Mouse (Mus musculus): Measurements from ENCODE around the gene Bloc1s1.

The Bloc1s1 gene

DNA sequence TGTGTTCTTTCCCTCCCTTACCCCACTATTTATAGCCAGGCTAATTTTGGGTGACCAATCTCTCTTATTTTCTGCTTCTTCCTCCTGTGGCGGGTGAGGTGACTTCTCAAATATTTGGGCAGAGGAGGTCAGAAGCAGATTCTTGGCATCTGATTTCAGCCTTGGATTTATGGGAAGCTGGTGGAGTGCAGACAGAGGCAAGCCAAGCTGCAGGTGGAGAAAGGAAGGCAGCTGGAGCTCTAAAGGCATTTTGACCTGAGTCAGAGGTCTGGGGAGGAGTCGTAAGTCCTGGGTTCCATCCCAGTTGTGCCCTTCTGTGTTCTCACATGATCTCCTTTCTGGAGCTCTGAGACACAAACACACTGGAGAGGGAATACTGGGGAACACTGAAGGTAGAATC, 7.6 kb upstream of the Bloc1s1 start:
- in situ Hi-C loops (cut with MboI, MseI), result no loop called here

DNA sequence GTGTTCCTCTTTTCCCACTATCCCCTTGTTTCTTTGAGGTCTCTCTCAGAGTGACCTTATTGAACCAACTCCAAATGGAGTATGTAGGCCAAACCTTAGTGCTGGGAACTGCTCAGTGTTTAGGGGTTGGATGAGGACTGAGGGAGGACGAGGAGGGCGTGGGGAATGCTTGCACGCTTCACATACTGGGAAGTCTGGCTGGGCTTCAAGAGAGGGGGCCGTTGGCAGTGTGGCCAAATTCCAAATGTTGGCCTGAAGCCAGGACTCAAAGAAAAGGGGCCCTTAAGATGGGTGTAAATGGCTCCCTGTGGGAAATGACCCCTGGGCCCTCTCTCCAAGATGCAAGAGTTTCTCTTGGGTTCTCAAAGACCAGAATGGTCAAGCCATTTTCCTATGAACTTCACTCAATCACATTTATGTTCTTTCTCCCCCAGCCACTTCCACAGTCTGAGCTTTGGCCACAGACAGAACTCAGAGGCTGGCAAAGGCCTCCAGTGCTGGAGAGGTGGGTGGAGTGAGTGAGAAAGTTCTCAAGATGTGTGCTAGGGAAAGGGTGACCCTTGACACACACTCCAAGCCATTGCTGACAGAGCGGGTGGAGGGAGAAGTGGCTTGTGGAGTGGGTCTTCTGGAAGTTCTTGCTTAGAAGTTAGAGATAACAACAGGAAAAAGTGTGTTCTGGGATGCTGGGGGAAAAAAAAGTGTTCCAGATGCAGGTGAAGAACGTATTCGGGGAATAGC, 6.0 kb upstream of the Bloc1s1 start:
- in situ Hi-C loops (cut with MboI, MseI), result no loop called here

DNA sequence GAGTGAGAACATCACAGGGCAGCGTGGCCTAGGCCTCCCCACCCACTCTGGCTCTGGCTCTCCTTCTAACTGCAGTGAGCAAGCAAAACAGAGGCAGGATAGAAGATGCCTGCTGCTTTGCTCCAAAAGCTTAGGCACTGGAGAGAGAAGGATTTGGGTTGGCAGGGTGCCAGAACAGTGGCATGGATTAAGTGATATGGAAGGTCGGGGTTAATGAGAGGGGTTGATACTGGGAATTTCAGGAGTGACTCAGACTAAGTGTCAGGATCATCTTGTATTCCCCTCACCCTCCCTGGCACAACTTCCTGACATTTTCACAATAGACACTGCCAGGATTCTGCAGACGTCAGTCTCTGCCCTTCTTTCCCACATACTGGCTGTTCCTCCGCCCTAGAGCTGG, 4.5 kb upstream of the Bloc1s1 start:
- in situ Hi-C loops (cut with MboI, MseI), result no loop called here

DNA sequence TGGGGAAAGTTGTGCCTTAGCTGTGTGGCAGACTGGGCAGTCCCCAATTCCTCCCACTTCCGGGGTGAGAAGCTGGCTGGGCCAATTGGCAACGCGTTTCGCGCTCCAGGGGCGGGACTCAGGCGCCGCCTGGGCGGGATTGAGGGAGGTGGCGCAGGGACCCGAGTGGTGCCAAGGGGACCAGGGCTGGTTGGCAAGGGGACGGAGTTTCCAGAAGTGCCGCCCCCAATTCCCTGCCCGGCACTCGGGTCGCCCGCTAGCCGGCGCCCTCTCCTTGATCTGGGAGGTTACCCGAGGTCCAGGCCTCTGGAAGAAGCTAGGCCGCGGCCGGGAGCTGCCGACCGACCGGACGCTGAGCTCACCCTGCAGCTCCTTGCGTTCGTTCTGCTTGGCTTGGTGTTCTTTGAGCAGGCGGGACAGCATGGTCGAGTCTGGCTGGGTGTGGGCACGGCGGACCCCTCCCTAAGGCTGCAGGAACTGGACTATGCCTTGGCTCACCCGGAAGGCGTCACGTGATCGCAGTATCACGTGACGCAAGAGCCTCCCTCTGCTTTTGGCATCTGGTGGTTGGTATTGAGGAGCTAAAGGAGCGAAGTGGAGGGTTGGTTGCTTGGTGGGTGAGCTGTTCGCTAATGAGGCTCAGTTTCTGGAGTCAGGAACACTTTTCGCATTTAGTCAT, 683 bp downstream of the Bloc1s1 start:
- in situ Hi-C loops (cut with MboI, MseI), result no loop called here

DNA sequence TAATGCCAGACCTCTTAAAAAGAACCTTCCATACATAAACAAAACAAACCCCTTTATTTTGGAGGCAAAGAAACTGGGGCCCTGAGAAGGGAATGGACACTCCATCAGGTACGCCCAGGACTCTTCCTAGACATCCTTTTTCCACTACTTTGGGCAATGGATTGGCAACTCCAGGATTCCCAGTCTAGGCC, 1.1 kb downstream of the Bloc1s1 start, which contains the start of gene Rdh5:
Rdh5 (minus strand) TSS at position 67 of the 191 bp plus-strand sequence.
- in situ Hi-C loops (cut with MboI, MseI), result no loop called here

DNA sequence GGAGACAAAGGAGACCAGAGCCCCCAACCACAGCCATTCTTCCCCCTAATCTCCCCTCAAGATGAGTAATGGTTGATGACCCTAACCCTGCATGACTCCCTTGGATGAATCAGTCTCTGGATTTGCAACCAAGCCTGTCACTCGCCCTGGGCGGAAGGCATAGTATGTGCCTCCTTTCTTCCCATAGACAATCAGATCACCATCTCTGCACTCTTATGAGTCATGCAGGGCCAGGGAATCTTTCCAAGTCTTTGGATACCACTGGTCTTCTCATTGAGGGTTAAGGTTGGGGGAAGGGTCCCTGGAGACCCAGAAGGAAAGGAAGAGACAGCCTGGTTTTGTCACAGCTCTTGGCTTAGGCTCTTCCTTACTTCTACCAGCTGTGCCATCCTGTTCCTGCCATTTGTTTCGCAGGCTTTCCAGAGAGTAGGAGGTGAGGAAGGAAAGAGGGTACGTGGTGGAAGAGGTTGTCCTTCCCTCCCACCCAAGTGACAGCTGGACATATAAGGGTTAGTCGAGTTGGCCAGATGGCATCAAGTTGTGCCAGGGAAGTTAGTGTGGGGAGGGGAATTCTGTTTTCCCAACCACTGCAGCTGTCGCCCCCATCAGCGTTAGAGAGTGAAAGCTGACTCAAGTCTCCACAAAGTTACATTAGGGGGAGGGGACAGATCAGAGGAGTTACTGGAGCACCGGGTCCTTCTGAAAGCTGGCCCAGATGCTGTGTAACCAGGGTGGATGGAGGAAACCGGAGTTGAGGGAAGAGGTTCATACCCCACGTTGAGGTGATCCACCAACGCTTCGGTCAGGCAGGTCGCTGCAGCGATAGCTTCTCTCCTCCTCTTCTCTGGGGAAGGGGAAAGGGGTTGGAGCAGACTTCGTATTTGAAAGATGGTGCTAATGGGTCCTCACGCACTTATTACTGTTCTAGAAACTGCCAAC, 1.7 kb downstream of the Bloc1s1 start:
- in situ Hi-C loops (cut with MboI, MseI), result no loop called here

DNA sequence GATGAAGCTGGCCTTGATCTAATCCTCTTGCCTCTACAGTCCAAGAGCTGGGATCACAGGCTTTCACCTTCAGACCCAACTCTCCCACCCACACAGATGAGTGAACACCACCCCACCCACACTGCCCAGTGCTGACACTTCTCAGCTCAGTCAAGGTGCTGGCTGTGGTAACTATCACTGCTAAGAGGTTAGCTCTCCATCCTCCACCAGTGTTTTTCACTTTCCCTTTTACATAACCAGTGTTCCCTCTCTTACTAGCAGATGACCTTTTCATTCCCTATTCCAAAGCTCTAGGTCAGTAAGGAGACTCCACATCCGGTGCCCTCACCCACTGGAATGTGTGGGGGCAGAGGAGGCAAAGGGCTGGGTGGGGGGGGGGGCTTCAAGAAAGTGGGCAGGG, 2.6 kb downstream of the Bloc1s1 start:
- in situ Hi-C loops (cut with MboI, MseI), result no loop called here

DNA sequence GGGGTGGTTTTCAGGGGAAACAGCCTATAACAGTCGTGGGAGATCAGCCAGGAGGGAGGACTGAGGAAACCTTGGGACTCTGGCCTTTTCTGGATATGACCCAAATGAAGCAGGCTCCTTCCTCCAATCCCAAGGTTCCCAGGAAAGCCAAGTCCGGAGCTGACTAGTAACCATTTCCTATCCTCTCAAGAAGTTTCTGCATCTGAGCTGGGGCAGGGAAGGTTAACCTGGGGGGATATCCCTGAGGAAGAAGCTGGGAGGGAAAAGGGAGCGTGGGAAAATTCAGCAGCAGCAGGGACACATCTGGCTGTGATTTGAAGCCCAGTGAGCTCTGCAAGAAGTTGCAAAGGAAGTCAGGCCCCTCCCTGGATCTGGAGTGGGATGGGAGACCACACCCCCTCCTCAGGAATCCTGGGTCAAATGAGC, 3.1 kb downstream of the Bloc1s1 start:
- in situ Hi-C loops (cut with MboI, MseI), result no loop called here

DNA sequence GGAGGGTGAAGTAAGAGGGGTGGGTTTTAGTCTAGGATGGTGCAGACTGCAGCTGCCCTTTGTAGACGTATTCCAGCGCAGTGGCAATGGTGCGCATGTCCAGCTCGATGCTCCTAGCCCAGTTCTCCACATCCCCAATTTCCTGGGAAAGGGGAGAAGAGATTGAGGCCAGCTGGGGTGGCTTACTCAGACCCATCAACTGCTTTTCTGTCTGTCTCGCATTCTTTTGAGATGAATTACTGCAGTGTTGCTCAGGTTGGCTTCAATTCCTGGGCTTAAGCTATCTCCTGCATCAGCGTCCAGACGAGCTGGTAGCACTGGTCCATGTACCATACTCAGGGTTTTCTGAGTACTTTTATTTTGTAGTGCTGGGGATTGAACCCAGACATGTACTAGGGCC, 3.9 kb downstream of the Bloc1s1 start:
- in situ Hi-C loops (cut with MboI, MseI), result no loop called here

DNA sequence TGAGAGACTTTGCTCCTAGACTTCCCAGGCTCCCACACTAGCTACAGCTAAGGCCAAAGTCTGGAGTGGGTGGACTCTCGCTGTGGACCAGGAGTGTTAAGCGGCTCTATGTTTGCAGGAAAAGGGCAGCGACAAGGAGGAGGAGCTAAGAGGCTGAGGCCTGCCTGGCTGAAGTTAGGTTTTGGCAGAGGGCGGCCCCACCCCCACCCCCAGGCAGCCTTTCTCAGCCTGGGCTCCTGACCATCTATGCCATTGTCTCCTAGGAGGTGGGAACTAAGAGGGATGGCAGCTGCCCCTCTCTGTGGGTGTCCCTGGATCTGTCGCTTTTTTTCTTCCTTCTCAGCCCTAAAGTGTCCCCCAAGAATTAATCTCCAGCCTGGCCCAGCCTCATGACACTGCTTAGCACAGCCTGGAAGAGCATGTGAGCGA, 4.6 kb downstream of the Bloc1s1 start:
- in situ Hi-C loops (cut with MboI, MseI), result no loop called here

DNA sequence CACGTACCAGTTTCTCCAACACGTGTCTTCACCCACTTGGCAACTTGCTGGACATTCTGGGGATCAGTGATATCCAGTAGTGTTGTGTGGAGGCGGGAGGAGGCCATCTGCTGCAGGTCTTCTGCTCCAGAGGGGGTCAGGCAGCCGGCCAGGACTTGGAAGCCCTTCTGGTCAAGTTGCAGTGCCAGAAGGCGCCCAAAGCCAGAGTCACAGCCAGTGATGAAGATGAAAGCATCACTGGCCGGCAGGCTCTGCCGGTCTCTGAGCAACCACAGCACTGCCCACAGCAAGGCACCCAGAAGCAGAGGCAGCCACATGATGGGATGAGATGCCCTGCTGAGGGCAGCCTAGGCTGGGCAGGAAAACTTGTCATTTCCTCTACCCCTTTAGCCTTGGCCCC, 5.6 kb downstream of the Bloc1s1 start:
- in situ Hi-C loops (cut with MboI, MseI), result no loop called here

DNA sequence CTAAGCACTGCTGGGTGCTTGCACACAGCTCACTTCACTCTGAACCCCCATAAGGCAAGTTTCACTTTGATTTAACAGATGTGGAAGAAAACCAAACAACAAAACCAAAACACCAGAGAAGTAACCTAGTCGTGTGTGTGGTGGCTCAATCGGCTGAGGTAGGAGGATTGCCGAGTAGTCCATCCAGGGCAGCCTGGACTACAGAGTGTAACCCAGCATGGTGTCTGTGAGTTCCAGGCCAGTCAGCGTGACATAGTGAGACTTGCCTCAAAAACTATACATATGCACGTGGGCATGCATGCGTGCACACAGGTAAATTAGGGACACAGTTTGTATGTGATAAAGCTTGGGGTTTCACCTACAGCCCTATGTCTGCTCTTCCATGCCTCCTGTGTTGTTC, 6.4 kb downstream of the Bloc1s1 start:
- in situ Hi-C loops (cut with MboI, MseI), result no loop called here

DNA sequence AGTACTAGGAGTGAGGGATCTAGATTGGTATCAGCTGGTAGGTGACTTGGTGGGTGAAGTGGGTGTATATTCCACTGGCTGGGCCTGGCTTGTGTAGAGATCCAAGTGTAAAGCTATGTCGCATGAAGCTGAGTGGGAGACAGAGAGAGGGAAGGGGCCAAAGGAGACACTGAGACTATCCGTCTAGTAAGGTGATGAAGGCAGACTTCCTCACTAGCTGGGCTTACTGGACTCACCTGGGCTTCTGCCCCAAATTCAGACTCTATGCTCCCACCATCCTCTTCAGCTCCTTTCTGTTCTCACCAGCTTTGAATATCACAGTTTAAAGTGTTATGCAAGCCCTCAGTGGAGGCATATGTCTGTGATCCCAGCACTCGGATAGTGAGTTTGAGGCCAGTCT, 7.2 kb downstream of the Bloc1s1 start:
- in situ Hi-C loops (cut with MboI, MseI), result no loop called here

DNA sequence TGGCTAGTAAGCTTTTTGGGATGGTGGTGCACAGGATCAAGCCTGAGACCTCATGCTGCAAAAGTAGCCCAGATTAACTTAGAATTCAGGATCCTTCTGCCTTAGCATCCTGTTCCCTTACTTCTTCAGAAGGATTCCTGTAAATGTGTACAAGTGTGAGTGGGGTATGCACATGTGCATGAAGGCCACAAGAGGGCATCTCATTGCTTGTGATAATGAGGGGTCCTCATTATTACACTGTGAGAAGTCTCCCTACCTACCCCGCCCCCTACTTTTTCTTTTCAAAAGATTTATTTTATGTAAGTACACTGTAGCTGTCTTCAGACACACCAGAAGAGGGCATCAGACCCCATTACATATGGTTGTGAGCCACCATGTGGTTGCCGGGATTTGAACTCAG, 8.3 kb downstream of the Bloc1s1 start:
- in situ Hi-C loops (cut with MboI, MseI), result no loop called here

DNA sequence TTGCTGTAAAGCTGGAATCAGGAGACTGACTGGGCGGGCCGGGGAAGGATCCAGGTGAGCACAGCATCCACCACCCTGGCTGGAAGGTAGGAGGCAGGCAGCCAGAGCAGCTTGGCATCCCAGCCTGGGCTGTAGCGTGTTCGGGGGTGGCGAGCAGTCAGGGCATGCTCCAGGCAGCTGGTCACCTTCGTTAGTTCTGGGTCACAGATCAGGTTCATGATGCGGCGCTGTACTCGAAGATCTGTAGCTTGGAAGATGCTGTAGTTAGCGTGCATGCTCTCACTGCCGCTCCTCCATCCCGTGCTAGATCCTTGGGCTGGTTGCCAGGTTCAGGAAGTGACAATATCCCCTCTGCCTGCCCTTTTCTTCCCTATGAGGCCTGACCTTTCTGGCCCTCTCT, 10.1 kb downstream of the Bloc1s1 start:
- in situ Hi-C loops (cut with MboI, MseI), result no loop called here

DNA sequence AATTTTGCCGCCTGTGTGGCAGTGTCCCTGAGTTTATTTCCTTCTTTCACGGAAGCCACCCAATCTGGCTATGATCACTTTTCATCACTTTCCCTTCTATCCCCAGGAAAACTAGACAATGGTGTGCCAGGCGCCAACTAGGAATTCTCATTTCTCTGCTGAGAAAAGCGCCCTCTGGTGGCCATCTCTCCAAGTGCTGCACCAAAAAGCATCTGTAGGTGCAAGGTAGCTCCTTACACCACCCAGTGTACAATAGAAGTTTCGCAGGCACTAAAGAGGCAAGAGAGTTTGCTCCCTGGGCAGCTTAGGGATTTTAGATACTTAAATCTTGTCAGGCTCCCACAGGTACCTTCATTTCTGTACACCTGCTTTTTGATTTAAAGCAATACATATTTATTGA, 10.6 kb downstream of the Bloc1s1 start:
- in situ Hi-C loops (cut with MboI, MseI), result no loop called here

DNA sequence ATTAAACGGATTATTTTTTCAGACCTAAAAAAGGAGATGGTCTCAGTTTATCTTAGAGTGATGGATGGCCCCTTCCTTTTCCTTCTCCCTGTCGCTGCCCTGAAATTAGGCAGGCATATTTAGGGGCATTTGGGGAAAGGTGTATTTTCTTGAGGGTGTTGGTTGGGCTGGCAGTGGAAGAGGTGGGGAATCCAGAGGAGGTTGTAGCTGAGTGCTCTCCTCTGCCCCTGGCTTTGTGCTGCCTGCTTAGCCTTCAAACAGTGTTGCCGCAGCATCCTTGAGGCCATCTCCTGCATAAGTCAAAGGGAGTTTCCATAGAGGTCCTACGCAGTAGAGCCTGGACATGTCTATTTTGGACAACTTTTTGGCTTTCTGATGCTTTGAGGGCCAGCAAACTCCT, 11.0 kb downstream of the Bloc1s1 start:
- in situ Hi-C loops (cut with MboI, MseI), result no loop called here

DNA sequence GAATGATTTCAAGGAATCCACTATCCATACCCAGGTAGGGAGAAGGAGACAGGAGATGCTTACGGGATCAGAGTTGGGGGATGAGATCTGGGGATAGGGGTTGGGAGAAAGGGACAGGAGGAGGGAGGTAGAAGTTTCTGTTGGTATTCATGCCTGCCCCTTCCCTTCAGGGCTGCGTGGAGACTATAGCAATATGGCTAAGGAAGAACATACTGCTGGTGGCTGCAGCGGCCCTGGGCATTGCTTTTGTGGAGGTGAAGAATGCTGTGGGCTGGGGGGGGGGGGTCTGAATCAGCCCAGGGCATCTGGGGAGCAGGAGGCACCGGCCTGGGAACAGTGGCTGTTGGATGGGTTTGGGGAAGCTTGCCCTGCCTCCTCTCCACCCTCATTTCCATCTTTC, 11.6 kb downstream of the Bloc1s1 start:
- in situ Hi-C loops (cut with MboI, MseI), result no loop called here

DNA sequence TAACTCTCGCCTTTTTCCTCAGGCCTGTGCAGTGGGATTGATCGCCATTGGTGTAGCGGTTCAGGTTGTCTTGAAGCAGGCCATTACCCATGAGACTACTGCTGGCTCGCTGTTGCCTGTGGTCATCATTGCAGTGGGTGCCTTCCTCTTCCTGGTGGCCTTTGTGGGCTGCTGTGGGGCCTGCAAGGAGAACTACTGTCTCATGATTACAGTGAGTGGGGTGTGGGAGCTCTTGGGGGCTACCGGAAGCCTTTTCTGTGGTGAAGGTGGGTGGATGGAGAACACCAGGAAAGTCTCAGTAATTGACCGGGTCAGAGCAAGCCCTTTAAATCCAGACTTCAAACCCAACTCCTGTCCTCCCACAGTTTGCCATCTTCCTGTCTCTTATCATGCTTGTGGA, 12.4 kb downstream of the Bloc1s1 start:
- in situ Hi-C loops (cut with MboI, MseI), result no loop called here

DNA sequence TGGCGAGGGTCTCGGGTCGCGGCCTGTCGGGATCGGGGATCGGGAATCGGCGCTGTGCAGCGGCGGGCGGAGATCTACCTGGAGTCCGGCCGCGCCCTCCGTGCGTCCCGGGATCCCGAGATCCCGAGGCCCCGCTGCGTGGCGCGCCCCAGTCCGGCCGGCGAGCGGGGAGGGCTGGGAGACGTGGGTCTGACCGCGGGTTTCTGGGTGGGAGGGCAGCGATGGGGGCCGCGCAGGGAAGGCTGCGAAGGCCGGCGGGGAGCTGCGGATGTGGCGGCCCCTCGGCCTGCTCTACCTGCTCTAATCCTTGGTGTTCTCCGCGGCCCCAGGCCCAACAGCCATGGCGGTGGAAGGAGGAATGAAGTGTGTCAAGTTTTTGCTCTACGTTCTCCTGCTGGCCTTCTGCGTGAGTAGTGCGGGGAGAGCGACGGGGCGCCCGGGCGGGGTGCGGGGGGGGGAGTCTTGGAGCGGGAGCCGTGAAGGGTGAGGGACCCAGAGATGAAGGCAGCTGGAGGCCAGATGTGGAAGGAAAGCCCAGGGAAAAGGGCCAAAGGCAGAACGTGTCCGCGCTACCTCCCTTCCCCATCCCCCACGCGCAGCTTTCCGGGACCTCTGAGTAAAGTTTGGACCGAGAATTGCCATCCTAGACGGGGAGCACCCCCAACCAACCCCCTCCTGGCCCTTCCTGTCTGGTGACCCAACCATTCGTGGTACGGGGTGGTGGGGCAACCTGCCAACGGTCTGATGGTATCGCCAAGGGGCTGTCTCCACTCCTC, 13.6 kb downstream of the Bloc1s1 start:
- in situ Hi-C loops (cut with MboI, MseI), result no loop called here

DNA sequence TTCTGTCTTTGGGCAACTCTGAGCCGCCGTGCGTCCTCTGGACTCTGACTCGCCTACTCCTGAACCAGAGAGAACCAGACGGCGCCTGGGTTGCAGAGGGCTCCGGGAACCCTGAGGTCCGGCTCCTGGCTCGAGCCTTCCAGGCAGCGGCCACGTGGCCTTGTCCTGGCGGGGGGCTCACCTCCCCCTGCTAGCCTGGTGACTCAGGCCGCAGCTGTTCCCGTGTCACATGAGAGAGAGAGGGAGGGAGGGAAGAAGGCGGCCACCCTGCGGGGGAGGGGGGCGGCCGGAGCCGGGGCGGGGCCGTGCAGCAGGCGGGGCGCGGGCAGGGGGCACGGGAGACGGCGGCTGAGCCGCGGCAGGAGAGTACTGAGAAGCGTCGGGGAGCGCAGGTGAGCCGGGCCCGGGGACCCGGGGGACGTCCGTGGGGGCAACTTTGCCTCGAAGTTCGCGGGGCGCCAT, 14.2 kb downstream of the Bloc1s1 start:
- in situ Hi-C loops (cut with MboI, MseI), result loop anchor here (5.0 kb wide), 1 partner anchor 68 kb away; no protein-coding TSS in a partner anchor
